Mouse (Mus musculus) cerebellum, adult 9-10 months (tissue): ENCODE data around the gene Zfp446.

Source experiments
- DNase-seq: peaks from one replicate; pipeline ENCODE4 v3.0.0; 2022

The Zfp446 gene

DNA sequence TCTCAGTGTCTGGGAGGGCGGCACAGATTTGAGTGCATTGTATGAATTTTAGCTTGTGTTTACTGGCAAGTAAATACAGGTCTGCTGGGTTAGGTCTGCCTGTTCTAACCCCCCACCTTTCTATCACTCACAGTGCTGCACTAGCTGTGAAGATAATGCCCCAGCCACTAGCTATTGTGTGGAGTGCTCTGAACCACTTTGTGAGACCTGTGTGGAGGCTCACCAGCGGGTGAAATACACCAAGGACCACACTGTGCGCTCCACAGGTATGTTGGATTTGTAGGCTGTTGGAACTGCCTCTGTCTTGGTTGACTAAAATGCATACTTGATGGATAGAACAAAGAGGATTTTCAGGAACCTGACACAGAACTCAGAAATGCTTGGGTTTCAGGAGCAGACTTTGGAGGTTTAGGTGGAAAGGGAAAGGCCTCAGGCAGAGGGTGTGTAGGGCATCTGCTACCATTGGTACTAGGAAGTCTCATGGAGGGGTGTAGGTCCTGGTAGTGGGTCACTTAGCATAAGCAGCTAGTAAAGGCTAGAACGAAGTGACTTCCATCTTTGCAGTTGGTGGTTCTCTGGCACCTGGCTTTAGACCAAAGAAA, 48.0 kb downstream of the Zfp446 start:
- peak; percentile 58 for DNase-seq

DNA sequence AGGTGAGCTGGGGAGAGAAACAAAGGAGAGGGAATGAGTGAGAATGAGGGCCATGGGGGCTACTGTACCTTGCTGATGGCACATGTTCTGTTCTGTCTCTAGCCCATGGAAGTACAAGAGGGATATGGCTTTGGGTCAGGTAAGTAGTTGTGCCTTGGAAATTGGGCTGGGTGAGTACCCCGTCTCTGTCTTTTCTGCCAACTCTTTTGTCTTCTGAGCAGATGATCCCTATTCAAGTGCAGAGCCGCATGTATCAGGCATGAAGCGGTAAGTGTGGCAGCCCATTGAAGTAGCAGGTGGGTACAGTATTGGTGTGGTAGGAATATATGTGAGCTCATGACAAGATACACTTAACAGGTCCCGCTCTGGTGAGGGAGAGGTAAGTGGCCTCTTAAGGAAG, 51.3 kb downstream of the Zfp446 start:
- DNase-seq, result no peak

DNA sequence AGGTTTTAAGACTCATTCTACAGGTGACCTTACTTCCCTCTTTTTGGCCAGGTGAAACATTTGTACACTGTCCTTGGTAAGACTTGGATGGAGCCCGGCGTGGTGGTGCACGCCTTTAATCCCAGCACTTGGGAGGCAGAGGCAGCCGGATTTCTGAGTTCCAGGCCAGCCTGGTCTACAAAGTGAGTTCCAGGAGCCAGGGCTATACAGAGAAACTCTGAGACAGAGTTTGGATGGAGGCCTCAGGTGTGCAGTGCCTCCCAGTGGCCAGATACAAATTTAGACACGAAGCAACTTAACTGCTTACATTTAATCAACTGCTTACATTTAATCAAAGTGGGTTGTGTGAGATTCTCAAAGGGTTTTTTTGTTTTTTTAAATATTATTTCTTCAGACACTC, 53.4 kb downstream of the Zfp446 start:
- no peak for DNase-seq

DNA sequence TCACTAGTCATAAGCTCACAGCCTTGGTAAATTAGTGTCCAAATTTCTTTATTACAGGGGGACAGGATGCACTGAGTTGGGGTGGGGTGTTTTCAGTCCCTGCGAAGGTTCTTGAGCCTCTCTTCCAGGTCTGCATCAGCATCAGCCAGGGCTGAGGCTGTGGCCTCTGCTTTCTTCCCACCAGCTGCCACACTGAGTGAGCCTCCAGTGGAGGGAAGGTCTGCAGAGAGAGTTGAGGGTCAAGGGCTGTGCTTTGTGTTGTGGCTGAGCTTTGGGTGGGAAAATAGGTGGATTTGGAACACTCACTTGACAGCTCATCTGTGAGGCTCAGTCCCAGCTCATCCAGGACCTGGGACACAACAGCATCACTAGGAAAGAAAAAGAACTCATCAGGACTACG, 54.3 kb downstream of the Zfp446 start:
- no peak for DNase-seq

DNA sequence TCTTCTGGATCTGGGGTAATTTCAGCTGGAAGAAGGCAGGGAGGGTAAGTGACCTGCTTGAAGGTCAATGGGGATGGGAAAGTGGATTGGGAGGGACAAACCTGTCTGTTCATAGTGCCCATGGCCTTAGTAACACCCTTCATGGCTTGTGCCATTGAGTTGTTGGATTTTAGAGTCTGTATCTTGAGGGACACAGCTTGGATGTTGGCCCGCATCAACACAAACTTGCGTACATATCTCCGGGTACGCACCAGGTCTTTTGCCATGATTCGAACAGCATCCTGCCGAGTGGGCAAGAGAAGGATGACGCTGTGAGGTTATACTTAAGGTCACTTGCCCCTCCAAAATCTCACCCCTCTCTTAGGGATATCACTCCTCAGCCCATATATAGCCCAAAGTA, 54.9 kb downstream of the Zfp446 start:
- no peak for DNase-seq

DNA sequence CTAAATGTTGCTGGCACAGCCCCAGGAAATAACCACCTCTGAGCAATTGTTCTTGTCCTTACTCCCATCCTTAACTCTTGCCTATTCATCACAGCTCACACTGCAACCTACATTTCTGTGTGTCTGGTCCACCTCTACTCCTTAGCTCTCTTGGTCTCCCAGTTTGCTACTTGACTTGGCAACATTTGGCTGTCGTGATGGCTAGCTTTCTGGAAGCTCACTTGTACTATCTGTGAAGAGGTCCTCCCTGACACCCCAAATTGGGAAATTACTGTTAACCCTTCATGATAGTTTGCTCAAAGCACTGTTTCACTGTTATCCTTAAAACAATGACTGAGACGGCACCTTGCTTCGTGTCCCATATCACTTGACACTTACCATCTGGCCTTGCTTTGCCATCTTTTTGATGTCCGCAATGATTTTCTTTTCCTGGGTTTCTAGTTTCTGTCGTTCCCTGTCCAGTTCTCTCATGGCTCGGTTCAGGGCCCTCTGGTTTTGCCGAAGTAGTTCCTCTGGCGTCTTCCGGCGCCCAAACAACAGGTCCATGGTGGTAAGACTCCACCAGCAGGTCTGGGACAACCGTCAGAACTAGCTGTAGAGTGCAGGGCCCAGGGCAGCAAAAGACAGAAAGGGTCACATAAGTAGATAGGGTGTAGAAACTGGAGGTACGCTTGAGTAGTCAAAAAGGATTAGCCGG, 56.0 kb downstream of the Zfp446 start:
- no peak for DNase-seq

DNA sequence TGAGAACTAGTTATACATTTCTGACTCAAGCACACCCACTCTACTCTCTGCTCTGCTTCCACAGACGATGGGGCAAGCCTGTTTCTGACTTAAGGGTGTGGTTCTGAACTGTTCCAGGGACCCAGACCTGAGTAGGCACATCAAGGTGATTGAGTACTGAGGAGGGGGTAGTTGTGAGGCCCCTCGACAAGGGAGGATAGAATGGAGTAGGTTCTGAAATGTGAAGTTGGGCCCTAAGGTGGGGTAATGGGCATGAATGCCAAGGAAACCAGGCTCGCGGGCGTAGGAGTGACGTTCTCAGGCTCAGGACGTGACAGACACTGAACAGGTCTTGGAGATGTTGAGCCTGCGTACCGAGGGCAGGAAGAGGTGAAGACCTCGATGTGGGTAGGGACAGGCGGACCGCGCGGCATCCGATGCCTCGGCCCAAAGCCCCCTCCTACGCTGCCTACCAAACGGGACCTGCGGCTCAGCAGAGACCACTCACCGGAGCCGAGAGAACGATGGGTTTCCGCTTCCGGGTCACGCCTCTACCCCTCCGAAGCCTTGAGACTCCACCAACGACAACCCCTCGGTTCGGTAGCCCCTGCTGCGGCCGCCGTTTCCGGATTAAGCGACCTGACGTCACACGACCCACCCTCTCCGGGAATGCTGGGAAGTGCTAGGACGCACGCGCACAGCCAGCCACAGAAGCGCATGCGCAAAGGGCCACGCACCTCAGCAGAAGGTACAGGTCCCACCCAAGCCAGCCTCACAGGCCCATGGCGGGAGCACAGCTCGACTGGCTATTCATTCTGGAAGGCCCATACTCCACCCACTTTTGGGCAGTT, 56.7 kb downstream of the Zfp446 start, which contains the start of gene Chmp2a:
Gene Chmp2a (minus strand): TSS at position 660 of the 830 bp plus-strand sequence.
- DNase-seq, result peak; percentile 97
